Mouse (Mus musculus) small intestine, adult 2 months (tissue): ENCODE results near the gene Dap3.

Experiments
- CTCF ChIP-seq: fragments of 200-500 bp; IDR thresholded peaks from 2 replicates; pipeline ENCODE4 v1.5.1; 2012; ENCODE audit warnings: low read depth, mild to moderate bottlenecking, control low read depth, inconsistent platforms, low read length, moderate library complexity, mixed read lengths; ENCODE audit not compliant: insufficient replicate concordance, insufficient read length; ENCODE audit errors: extremely low read depth
- POLR2A ChIP-seq: fragments of 200-500 bp; IDR thresholded peaks from 2 replicates; pipeline ENCODE4 v1.6.1; 2012; ENCODE audit warnings: low read depth, mild to moderate bottlenecking, control low read depth, inconsistent platforms, low read length, moderate library complexity

DNA sequence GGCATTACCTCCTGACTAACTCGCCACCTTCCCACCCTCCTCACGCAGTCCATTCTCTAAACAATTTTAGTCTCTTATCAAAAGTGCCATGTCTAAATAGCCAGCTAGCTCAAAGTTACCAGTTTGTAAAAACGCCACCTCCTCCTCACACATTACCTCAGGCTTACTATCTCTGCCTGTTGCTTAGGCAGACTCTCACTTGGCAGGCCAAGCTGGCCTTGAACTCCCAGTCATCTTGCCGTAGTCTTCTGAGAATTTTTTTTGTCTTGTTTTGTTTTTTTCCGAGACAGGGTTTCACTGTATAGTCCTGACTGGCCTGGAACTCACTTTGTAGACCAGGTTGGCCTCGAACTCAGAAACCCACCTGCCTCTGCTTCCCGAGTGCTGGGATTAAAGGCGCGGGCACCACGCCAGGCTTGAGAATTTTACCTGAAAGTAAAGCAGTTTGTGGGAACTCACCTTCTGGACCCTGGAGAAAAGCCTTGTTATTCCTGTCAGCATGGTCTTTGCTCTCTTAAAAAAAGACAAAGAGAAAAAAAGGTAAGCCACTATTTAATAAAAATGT lies 8.6 kb downstream of the Dap3 start:
- no peak for TF ChIP-seq CTCF
- no peak for TF ChIP-seq POLR2A
